Mouse (Mus musculus) adrenal gland, adult 8-10 months (tissue): ENCODE data around the gene Cbfa2t3. TPM values are rescaled to one million over a fixed set of nuclear protein-coding genes. Genes with fewer than 3 reads are reported as not detected.

Experiments used
- DNase-seq: peaks from one replicate; pipeline ENCODE4 v3.0.0; 2022
- microRNA-seq, 2 experiments: library from miRNA; unstranded; fragments of <30 nt; microRNA quantifications; one replicate each; pipeline ENCODE4 v1.2.0; 2022
- total RNA-seq, 4 experiments: library from RNA; stranded (reverse); gene quantifications; 2 replicates each; pipeline ENCODE4 v1.2.4; 2022

The Cbfa2t3 gene
- total RNA-seq, 4 experiments from 2014 or later: 10.9 to 21.7 (median 15.3) TPM

- DNase-seq: no peak
Measured at GRCm38 (mm10) chr8:122600666-122601065, 98.2 kb downstream of the Cbfa2t3 start.

DNA sequence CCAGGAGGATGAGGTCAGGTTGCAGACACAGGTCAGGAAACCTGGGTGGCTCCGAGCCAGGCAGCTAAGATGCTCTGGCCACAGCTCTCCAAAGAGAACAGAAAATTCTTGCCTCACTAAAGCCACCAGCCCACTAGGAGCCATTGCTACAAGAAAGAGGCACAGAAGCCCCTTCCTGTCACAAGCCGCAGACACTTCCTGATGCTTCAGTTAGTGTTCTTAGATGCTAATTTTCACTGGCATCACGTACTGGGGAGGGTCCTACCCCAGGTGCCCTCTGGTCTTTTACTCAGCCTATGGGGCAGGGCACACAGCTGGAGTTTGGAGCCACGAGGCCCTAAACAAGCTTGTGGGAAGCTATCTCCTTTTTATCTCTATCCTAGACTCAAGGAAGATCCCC lies 102.9 kb downstream of the Cbfa2t3 start:
- no peak for DNase-seq

DNA sequence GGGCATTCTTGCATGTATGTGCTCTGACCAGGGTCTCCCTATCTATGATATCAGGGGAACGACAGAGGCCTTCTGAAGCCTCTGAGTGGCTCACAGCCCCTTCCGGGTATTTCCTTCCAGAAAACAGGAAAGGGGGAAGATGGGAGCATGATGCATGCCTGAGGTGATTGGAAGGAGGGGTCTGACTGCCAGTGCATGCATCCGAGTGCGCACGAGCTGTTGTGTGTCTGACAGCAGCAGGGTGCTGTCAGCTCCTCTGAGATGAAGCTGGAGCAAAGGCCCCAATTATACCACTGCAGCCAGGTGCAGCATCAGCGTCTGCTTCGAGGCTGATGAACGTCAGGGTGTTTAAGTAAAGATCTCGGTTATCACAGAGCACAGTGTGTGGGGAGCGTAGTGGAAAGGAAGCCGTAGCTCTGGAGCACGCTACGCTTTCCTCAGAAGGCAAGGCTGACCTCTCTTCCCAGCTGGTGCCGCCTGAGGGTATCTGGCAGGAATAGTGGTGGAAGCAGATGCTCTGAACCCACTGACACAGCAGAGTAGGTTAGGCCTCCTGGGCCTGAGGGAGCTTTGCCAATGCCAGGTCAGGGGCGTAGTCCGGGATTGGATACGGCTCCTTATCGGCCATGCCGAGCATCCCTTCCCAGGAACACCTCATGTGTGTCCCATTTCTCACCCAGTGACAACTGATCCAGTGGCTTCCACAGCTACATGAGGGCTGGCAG lies 105.0 kb downstream of the Cbfa2t3 start:
- DNase-seq: no peak

DNA sequence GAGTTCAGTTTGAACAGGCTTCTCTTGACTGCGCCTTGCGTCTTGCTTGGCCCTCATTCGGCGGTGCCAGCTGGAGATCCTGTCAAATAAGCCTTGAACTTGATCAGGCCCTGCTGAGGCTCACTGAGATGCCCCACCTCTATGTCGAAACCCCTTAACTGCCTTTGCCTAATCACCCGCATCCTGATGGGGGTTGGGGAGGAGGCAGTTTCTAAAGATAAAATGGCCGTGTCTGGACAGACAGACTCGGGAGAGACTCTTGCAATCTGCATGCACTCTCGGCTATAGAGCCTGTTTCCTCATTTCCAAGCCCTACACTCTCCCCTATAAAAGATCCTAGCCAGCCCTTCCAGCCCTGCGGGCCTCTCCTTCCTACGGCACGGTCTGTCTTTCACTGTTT lies 105.7 kb downstream of the Cbfa2t3 start:
- no peak for DNase-seq

- no peak for DNase-seq
Measured at GRCm38 (mm10) chr8:122586749-122587148, 112.2 kb downstream of the Cbfa2t3 start.

DNA sequence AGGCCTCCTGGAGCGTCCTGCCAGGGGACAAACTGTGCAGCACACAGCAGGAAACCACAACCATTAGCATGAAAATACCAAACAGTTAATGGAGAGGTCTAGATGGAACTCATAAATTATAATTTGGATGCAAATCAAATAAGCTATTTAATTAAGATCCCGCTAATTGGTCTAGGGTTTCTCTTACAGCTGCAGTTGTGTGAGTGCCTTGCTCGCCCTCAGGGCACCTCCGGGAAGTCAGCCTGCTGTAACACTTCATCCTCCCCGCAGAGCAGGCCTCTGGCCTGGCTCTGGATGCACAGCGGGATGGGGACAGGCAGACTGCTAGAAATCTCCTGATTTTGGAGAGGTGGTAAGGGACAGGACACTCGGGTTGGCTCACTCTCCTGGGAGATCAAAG lies 112.7 kb downstream of the Cbfa2t3 start:
- no peak for DNase-seq

DNA sequence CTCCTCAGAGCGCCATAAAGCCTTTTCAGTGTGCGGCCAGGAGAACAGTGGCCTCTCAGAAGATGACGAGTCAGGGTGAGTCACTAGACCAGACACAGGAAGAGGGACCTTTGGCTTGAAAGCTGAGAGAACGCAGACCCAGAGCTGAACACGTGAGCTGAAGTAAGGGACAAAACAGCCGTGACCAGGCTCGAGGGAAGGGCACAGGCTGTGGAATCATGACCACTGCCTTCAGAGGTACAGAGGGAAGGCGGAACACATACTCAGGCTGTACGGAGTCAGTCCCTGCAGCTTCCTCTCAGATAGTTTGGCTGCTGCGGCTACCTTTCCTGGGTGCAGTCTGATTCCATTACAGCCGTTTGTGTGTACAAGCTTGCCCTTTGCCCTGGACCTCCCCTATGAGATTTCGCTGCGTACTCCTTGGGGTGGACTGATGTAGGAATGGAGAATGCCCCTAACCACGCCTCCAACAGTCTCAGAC lies 113.5 kb downstream of the Cbfa2t3 start:
- no peak for DNase-seq

DNA sequence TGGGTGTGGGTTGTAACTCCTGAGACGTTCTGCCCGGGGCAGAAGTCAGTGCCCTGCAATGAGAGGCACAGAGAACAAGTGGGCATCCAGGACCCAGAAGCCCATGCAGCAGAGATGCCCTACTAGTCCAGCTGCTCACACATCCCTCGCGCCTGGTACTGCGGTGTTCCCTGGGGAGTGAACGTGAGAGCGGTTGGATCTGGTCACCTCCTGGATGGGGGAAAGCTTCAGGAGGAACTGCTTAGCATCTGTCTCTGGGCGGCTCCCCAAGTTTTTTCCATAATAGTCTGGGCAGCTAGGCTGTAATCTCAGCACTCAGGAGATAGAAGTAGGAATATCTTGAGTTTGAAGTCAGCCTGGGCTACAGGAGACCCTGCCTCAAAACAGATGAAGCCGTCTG lies 113.9 kb downstream of the Cbfa2t3 start:
- no peak for DNase-seq

DNA sequence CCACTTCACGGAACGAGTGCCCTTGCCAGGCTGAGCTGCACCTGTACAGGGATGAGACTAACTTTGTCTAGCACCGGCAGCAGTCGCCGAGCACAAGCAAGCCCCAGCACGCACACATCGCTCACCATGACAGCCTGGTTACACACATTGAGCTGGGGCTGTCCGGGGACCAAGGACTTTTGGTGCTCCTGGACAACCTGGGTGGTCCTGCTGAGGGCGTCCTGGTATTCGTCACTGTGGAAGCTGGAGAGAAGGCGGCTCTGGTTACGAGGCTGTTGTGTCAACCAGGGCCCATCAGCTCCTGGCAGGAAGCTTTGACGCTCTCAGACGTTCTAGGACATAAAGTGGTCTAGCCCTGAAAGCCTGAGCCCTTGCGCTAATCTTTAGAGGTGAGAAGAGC lies 118.0 kb downstream of the Cbfa2t3 start:
- no peak for DNase-seq

DNA sequence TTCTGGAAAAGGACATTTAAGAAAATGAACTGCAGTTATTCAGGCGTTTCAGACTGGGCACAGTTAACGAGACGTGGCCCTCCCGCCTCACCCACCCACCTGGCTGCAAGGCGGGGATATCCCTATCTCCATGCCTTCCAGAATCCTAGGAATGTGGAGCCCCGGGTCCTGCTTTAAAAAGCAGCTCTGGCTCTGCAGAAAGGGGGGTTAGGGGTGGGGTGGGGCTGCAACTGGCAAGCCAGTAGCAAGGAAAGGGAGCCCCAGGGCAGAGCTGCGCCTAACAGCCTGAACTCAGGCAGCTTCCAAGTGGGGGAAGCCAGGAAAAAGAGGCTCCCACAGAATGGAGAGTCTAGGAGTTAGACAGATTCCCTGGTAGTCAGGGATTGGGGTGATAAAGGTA lies 119.7 kb downstream of the Cbfa2t3 start:
- no peak for DNase-seq

GRCm38 (mm10) chr8:122577116-122577515 lies 121.8 kb downstream of the Cbfa2t3 start:
- no peak for DNase-seq

DNA sequence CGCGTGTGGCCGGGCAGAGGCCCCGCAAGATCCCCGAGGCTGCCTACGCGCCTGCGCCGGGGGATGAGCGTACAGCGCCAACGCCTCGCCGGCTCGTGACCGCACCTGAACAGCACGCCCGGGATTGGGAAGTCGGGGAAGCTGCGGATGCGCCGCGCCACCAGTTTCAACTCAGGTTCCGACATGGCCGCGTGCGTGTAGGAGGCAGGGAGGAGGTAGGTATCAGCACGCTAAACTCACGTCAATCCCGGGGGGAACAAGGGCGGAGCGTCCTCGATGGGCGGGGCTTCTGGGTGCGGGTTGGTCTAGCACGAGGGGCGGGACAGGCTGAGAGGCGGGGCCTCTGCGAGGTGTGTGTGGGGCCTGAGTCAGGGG lies 122.3 kb downstream of the Cbfa2t3 start, which contains the start of gene Aprt:
Gene Aprt, minus strand, starts transcription at position 262 of the 375 bp plus-strand sequence.
- DNase-seq: peak; percentile 95

DNA sequence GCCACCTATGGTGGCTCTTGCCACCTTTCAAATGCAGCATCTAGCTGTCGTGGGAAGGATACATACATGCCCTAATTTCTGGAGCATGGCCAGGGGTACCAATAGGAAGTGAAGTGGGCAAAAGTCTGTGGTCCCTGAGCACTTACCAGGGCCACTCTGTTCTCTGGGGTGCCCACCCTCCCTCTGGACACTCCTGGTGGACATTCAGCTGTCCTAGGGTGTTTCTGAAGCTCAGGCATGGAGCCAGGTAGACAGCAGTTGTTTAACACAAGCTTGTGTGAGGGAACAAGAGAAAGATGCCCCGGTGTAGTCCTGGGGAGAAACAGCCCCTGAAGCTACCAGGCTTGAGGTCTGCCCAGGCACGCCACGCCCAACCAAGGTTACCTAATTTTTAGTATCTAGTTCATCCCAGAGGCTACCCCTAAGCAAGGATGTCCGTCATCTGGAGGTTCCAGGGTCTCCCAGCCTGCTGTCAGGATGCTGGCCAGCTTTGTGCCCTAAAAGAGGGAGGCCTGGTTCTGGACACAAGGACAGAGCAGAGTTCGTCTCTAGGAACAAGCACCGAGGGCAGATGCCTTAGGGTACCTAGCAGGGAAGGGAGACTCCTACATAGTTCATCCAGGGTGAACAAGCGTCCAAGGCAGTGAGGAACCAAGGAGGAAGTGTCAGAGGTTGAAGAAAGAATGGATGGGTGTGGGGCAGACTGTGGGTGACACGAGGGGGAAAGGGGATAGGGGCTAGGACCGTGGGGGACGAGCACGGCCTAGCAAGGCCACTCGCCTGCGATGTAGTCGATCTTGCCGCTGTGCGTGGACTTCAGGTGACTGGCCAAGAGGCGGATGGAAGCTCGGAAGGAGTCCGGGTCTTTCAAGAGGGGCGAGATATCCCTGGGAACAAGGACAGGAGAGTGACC lies 122.9 kb downstream of the Cbfa2t3 start:
- DNase-seq: no peak

GRCm38 (mm10) chr8:122575286-122575685 lies 123.6 kb downstream of the Cbfa2t3 start:
- DNase-seq: no peak

Small RNA genes lying within 50 kb of the gene (microRNA-seq; reads per million reads assigned to microRNA genes)
- gene Mir6396: 0 reads per million in 2 experiments

Other genes with a start within 250 kb of the Cbfa2t3 start
- not detected for gene Snai3, start 238.4 kb downstream of the Cbfa2t3 start, total RNA-seq
- 10 to 100 TPM; 46.3 to 68.8 (median 57.7) TPM for gene Rnf166, start 223.0 kb downstream of the Cbfa2t3 start, total RNA-seq
- gene Ctu2, start 223.0 kb downstream of the Cbfa2t3 start, total RNA-seq: 10 to 100 TPM; 25.8 to 28.5 (median 26.2) TPM
- 10 to 100 TPM; 13.8 to 25.2 (median 18.5) TPM for gene Piezo1, start 147.8 kb downstream of the Cbfa2t3 start, total RNA-seq
- gene Cdt1, start 131.1 kb downstream of the Cbfa2t3 start, total RNA-seq: 1 to 10 TPM; 4.8 to 9.9 (median 8.2) TPM
- gene Aprt, start 122.2 kb downstream of the Cbfa2t3 start, total RNA-seq: 100 to 1,000 TPM in 3 of 4 experiments, 10 to 100 TPM in 1; 83.4 to 110 (median 106) TPM
- gene Galns, start 87.6 kb downstream of the Cbfa2t3 start, total RNA-seq: 10 to 100 TPM in 2 of 4 experiments, 1 to 10 TPM in 2; 6.4 to 11.6 (median 9.1) TPM
- 10 to 100 TPM; 61.7 to 64.9 (median 62.9) TPM for gene Trappc2l, start 87.5 kb downstream of the Cbfa2t3 start, total RNA-seq
- not detected for gene Pabpn1l, start 76.4 kb downstream of the Cbfa2t3 start, total RNA-seq
- 10 to 100 TPM; 38.4 to 44.5 (median 41.2) TPM for gene Acsf3, start 76.4 kb upstream of the Cbfa2t3 start, total RNA-seq
- gene Cdh15, start 148.9 kb upstream of the Cbfa2t3 start, total RNA-seq: 1 to 10 TPM in 3 of 4 experiments, under 1 TPM in 1; 0.55 to 1.2 (median 1.2) TPM